Comparison of ENCODE assay signal across 11 mouse cellular contexts in genomic region chr2:59645515-59645914, GRCm38 (mm10). TPM values are rescaled to one million over a fixed set of nuclear protein-coding genes. Genes with fewer than 3 reads are reported as not detected.
DNase-seq lines count a peak whose midpoint lies in the region; ATAC-seq lines count a peak whose summit lies in the region.
"Had no signal": no experiment of that assay in that cellular context is flagged by ENCODE, and none has a peak within 500 bp of the region (broad histone marks: within the 10 kb centered on the region; RNA-seq: fewer than 3 reads in every experiment).

No protein-coding gene starts in this region.

- peaks cover 57% of the 10 kb centered on the region for H3K4me1 ChIP-seq in embryonic facial prominence, embryonic 13.5 days
- H3K4me1 ChIP-seq in embryonic facial prominence, embryonic 10.5 days = peaks cover 54% of the 10 kb centered on the region
- H3K4me1 ChIP-seq in kidney, embryonic 16.5 days (ENCODE audit: insufficient read depth, low read length) = peaks cover 64% of the 10 kb centered on the region

- H3K36me3 ChIP-seq in embryonic facial prominence, embryonic 13.5 days = no peaks in the 10 kb centered on the region
- H3K36me3 ChIP-seq in embryonic facial prominence, embryonic 10.5 days (replicated peaks) = peaks cover 15% of the 10 kb centered on the region
- no peaks in the 10 kb centered on the region for H3K36me3 ChIP-seq in kidney, embryonic 16.5 days (ENCODE audit: insufficient read depth, low read length)
- H3K36me3 ChIP-seq: hindbrain, embryonic 15.5 days; midbrain, embryonic 15.5 days had no signal

- no peak overlapping the region for H3K4me2 ChIP-seq in embryonic facial prominence, embryonic 13.5 days
- no peak overlapping the region for H3K4me2 ChIP-seq in kidney, embryonic 16.5 days (replicated peaks; ENCODE audit: low read depth, low read length)
- H3K4me2 ChIP-seq: hindbrain, embryonic 15.5 days; midbrain, embryonic 15.5 days had no signal

- H3K9me3 ChIP-seq in embryonic facial prominence, embryonic 13.5 days = no peaks in the 10 kb centered on the region
- no peaks in the 10 kb centered on the region for H3K9me3 ChIP-seq in embryonic facial prominence, embryonic 10.5 days
- no peaks in the 10 kb centered on the region for H3K9me3 ChIP-seq in kidney, embryonic 16.5 days (ENCODE audit: low read length)
- H3K9me3 ChIP-seq: hindbrain, embryonic 15.5 days; midbrain, embryonic 15.5 days had no signal

- DNase-seq in embryonic facial prominence, embryonic 10.5 days (ENCODE audit: low spot score) = no peak
- DNase-seq in kidney, postnatal 25 days = no peak
- DNase-seq in cerebellum, adult 9-10 months = peak; percentile 93
- peak; percentile 40 to 69 for DNase-seq in layer of hippocampus, postnatal 14 days (ENCODE audit: low spot score in 2 of 2)
- no peak for DNase-seq in ovary, adult 18-20 months (ENCODE audit: low spot score)
- DNase-seq: lung, adult 18-20 months had no signal

- no peak overlapping the region for H3K9ac ChIP-seq in embryonic facial prominence, embryonic 13.5 days
- no peak overlapping the region for H3K9ac ChIP-seq in kidney, embryonic 16.5 days (replicated peaks; ENCODE audit: low read length)
- H3K9ac ChIP-seq: hindbrain, embryonic 15.5 days; midbrain, embryonic 15.5 days had no signal

- H3K4me3 ChIP-seq in embryonic facial prominence, embryonic 13.5 days = no peak overlapping the region
- H3K4me3 ChIP-seq in embryonic facial prominence, embryonic 10.5 days = no peak overlapping the region
- H3K4me3 ChIP-seq in kidney, embryonic 16.5 days (ENCODE audit: low read length) = no peak overlapping the region
- H3K4me3 ChIP-seq: hindbrain, embryonic 15.5 days; midbrain, embryonic 15.5 days had no signal

- 0 out of 2 replicates have a peak overlapping the region, but pooled peaks have one; percentile 34 for H3K27ac ChIP-seq in embryonic facial prominence, embryonic 13.5 days
- H3K27ac ChIP-seq in embryonic facial prominence, embryonic 10.5 days (replicated peaks) = no peak overlapping the region; the same call in 1 of the 2 replicates
- H3K27ac ChIP-seq in kidney, embryonic 16.5 days (ENCODE audit: low read length) = 0 out of 2 replicates have a peak overlapping the region, but pooled peaks have one; percentile 17
- H3K27ac ChIP-seq: midbrain, embryonic 15.5 days had no signal

- no peak for ATAC-seq in embryonic facial prominence, embryonic 13.5 days (ENCODE audit: insufficient number of reproducible peaks, insufficient read depth, low FRiP score, low TSS enrichment, low read depth)
- ATAC-seq in kidney, embryonic 16.5 days (ENCODE audit: low FRiP score, low TSS enrichment) = no peak
- ATAC-seq in erythroid progenitor cell, adult 5-6 weeks (replicated peaks; ENCODE audit: low FRiP score, poor library complexity, severe bottlenecking) = no peak
- ATAC-seq: midbrain, embryonic 15.5 days had no signal

- H3K27me3 ChIP-seq in embryonic facial prominence, embryonic 13.5 days = peaks cover 3% of the 10 kb centered on the region; the same call in 1 of the 2 replicates
- peaks cover 29% of the 10 kb centered on the region for H3K27me3 ChIP-seq in embryonic facial prominence, embryonic 10.5 days (replicated peaks; ENCODE audit: low read depth, poor library complexity, severe bottlenecking)
- H3K27me3 ChIP-seq in kidney, embryonic 16.5 days (ENCODE audit: insufficient read depth, low read length) = no peaks in the 10 kb centered on the region
- H3K27me3 ChIP-seq: hindbrain, embryonic 15.5 days had no signal

- WGBS in embryonic facial prominence, embryonic 13.5 days = 38% methylated on average over 3 of the region's 3 CpGs
- WGBS in embryonic facial prominence, embryonic 10.5 days = 66% methylated on average over 3 of the region's 3 CpGs
- WGBS in kidney, embryonic 16.5 days = 61% methylated on average over 3 of the region's 3 CpGs

RNA-seq across cellular contexts. Expression of gene Tanc1, which starts 33.7 kb away (rescaled TPM):
- 39.4 and 42.6 TPM in 2 replicates for polyA plus RNA-seq in embryonic facial prominence, embryonic 13.5 days (2015; fragmentation: Nextera tagmentation; extraction: Ambion mirVana)
- 34.9 and 41.2 TPM in 2 replicates for polyA plus RNA-seq in embryonic facial prominence, embryonic 10.5 days (2016; fragmentation: Nextera tagmentation; extraction: Ambion mirVana)
- polyA plus RNA-seq in kidney, embryonic 16.5 days (2015; fragmentation: Nextera tagmentation; extraction: Ambion mirVana) = 52.3 and 64.2 TPM in 2 replicates
- total RNA-seq in layer of hippocampus, postnatal 14 days (2021) = 10 to 100 TPM; 51.9 to 69.5 TPM
- total RNA-seq in erythroid progenitor cell, adult 5-6 weeks (2015; ENCODE audit: low replicate concordance) = 0.36 and 0.84 TPM in 2 replicates
- total RNA-seq in erythroid progenitor cell, adult 5-6 weeks (2017; ENCODE audit: low replicate concordance) = 0.45 and 2.7 TPM in 2 replicates

Comparison
In these comparisons a context has a peak if more than half of its experiments do, and no peak if none do; other contexts are left out.
1. DNase-seq: peak in cerebellum, adult 9-10 months (single experiment) and layer of hippocampus, postnatal 14 days (2 of 2); none in embryonic facial prominence, embryonic 10.5 days (single experiment), kidney, postnatal 25 days (0 of 2) and ovary, adult 18-20 months (single experiment).